Mouse (Mus musculus) CH12F3 (cell line): ENCODE results near the gene Gm21118.
"Not testable (repeated sequence)": the region's sequence is repeated elsewhere in the genome, so short reads cannot be mapped to it uniquely, and the experiment has no call there.

Source experiments
- in situ Hi-C: fragments of 300-500 bp; cut with MboI; formaldehyde crosslinking; loops from 2 replicates; pipeline ENCODE4 v1.14.3; 2020; ENCODE audit warnings: low sequenced_read_pairs

Gm21118 gene

DNA sequence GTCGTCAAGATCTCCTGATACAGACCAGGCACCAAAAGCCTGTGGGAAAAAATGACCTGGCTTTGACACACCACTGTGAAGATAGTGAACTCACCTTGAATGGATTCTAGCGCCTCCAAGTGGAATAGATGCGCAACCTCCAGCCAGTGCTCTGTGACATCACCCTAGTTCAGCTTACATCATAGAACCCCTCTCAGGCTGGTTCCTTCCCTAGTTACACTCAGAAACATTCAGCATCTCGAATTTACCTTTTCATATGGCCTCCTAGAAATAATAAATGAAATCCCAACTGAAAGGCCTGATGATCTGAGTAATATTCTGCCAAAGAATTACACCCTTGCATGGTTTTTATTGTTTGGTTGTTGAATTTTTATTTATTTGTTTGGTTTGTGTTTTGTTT is at the start of gene Gm21118:
Gene Gm21118, minus strand, starts transcription at position 101 of the 400 bp plus-strand sequence.
- in situ Hi-C loops: not testable (repeated sequence)

DNA sequence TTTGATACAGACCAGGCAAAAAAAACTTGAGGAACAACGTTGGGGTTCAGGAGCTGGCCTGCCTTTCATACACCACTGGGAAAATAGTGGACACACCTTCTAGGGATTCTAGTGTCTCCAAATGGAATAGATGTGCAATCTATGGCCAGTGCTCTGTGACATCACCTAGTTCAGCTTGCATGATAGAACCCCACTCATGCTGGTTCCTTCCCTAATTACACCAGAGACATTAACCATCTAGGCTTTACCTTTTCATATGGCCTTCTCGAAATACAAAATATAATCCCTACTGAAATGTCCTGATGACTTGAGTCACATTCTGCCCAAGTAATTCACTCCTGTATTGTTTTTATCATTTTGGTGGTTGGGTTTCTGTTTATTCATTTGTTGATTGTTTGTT is 29.7 kb upstream of the Gm21118 start, which contains the start of the genes Gm29423 and Gm29644:
Gene Gm29423, minus strand, starts transcription at position 101 of the 400 bp plus-strand sequence.
Gene Gm29644, minus strand, starts transcription at position 157 of the 400 bp plus-strand sequence.
- in situ Hi-C loops: not testable (repeated sequence)
